Mouse (Mus musculus): Measurements from ENCODE around the gene Psmc1. TPM values are rescaled to one million over a fixed set of nuclear protein-coding genes. Genes with fewer than 3 reads are reported as not detected.

Gene Psmc1
- total RNA-seq, 2 experiments from 2014 or later = 185 to 216 TPM

DNA sequence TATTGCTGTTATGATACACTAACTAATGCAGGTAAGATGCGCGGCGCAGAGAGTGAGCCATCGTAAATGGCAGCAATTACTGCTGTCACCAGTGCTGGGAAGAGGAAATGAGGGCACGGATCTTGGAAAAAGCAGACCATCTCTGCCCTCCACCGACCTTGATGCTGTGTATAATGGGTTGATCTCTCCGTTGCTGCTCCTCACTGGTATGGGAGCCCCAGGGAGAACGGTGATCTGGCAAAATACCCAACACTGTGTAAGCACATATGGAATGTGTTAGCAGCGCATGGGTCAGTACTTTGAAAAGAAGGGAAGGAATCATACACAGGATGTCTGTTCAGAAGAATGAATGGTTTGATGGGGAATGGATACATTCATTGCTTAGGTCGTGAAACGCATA, 16.9 kb upstream of the Psmc1 start:
- no peak for DNase-seq (ENCODE audit: extremely low spot score in 1 of 2, low spot score in 2 of 2)
- TF ChIP-seq CTCF (IDR thresholded peaks at IDR 0.05) = no peak
- Histone ChIP-seq H3K4me3 (no peak overlapping the region), H3K27ac (no peak overlapping the region)
- intact Hi-C loops (cut with DNase I) = no loop called here

DNA sequence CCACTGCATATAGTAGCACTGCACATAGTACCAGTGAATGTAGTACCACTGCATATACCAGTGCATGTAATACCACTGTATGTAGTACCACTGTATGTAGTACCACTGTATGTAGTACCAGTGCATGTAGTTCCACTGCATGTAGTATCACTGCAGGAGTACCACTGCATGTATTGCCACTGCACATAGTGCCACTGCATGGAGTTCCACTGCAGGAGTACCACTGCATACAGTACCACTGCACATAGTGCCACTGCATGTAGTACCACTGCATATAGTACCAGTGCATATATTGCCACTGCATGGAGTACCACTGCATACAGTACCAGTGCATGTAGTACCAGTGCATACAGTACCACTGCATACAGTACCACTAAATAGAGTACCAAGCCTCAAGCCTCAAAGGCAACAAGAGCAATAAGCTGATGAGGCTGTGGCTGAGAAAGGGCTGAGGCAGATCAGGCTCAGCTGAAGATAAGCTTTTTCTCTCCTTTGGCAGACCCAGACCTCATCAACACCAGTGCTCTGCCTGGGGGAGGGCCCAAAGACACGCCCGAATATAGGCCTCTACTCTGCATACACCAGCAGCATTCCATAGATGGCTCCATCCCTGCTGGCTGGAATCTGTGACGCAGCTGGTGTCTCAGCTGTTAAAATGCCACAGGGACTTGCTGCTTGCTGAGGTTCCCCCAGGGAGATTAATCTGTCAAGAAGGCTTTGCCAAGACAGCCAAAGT, 9.8 kb upstream of the Psmc1 start:
- TF ChIP-seq CTCF (IDR thresholded peaks at IDR 0.05) = no peak; the same call in 1 of the 2 replicates
- intact Hi-C loops (cut with DNase I) = no loop called here
- no peak for DNase-seq (ENCODE audit: extremely low spot score in 1 of 2, low spot score in 2 of 2)
- Histone ChIP-seq H3K27ac (no peak overlapping the region), H3K4me3 (no peak overlapping the region)

DNA sequence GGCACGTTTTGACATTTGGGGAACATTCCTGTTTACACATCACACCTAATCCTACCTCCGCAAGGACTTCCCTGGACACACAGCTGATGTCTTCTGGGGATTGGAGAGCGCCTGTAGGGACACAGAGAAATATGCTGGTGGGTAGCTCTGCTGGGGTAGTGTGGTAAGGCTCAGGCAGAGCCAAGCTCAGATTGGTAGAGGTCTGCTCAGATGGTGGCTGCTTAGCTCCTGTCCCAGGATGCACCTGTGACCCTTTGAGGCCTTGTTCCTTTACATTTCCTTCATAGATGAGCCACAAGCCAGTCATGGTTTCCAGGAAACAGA, 9.3 kb upstream of the Psmc1 start:
- DNase-seq (ENCODE audit: extremely low spot score in 1 of 2, low spot score in 2 of 2) = no peak
- no peak for TF ChIP-seq CTCF (IDR thresholded peaks at IDR 0.05)
- intact Hi-C loops (cut with DNase I) = no loop called here

DNA sequence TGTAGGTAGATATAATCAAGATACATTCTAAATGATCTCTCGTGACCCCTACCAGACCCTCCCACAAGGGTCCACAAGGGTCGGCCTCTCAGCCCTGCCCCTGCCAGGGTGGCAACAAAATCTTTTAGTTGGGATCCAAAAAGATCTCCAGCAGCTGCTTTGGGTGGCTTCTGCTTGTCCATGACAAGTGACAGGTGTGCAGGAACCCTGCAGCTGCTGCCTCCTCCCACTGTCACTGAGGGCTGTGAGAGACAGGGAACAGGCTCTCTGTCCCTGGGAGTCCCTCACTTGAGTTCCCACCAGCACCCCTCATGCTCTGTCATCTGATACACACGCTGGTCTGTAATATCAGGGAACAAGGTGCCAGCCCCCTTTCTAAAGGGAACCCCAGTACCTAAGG, 8.3 kb upstream of the Psmc1 start:
- intact Hi-C loops (cut with DNase I) = no loop called here
- no peak for DNase-seq (ENCODE audit: extremely low spot score in 1 of 2, low spot score in 2 of 2)
- Histone ChIP-seq H3K4me3 (no peak overlapping the region), H3K27ac (no peak overlapping the region)
- TF ChIP-seq CTCF (IDR thresholded peaks at IDR 0.05) = no peak

More for the DNA sequence above, 9.3 kb upstream of the Psmc1 start:
- H3K4me3 ChIP-seq = no peak overlapping the region
- no peak overlapping the region for H3K27ac ChIP-seq

GRCm38 (mm10) chr12:100104530-100104929, 5.4 kb upstream of the Psmc1 start:
- intact Hi-C loops (cut with DNase I) = loop anchor here (2.0 kb wide), 1 partner anchor 140 kb away; the partner anchor contains the start of gene Kcnk13
- H3K27ac ChIP-seq = no peak overlapping the region
- no peak for DNase-seq (ENCODE audit: extremely low spot score in 1 of 2, low spot score in 2 of 2)
- no peak for TF ChIP-seq CTCF (IDR thresholded peaks at IDR 0.05)
- no peak overlapping the region for H3K4me3 ChIP-seq

- peak; percentile 65 for TF ChIP-seq CTCF (IDR thresholded peaks at IDR 0.05)
- DNase-seq (ENCODE audit: extremely low spot score in 1 of 2, low spot score in 2 of 2) = peak; percentile 77 to 83
- intact Hi-C loops (cut with DNase I) = loop anchor here (1.0 to 5.0 kb wide), 3 partner anchors 153 to 1024 kb away; no protein-coding TSS in a partner anchor
- H3K27ac ChIP-seq = no peak overlapping the region
- H3K4me3 ChIP-seq = no peak overlapping the region
These were observed 3.6 kb upstream of the Psmc1 start for GRCm38 (mm10) chr12:100106275-100106895.

- no peak overlapping the region for H3K27ac ChIP-seq
- no peak for DNase-seq (ENCODE audit: extremely low spot score in 1 of 2, low spot score in 2 of 2)
- no peak for TF ChIP-seq CTCF (IDR thresholded peaks at IDR 0.05)
- intact Hi-C loops (cut with DNase I) = loop anchor here (5.0 kb wide), 1 partner anchor 1025 kb away; no protein-coding TSS in a partner anchor
- no peak overlapping the region for H3K4me3 ChIP-seq
These were observed 2.5 kb upstream of the Psmc1 start for GRCm38 (mm10) chr12:100107436-100107835.

GRCm38 (mm10) chr12:100115982-100116381, 6.0 kb downstream of the Psmc1 start:
- DNase-seq (ENCODE audit: extremely low spot score in 1 of 2, low spot score in 2 of 2) = no peak
- H3K4me3 ChIP-seq = no peak overlapping the region
- TF ChIP-seq CTCF (IDR thresholded peaks at IDR 0.05) = no peak
- intact Hi-C loops (cut with DNase I) = no loop called here
- no peak overlapping the region for H3K27ac ChIP-seq

- intact Hi-C loops (cut with DNase I) = loop anchor here (1.0 kb wide), 1 partner anchor 29 kb away; no protein-coding TSS in a partner anchor
- Histone ChIP-seq H3K4me3 (no peak overlapping the region), H3K27ac (peak overlapping the region; percentile 83)
- no peak for DNase-seq (ENCODE audit: extremely low spot score in 1 of 2, low spot score in 2 of 2)
- no peak for TF ChIP-seq CTCF (IDR thresholded peaks at IDR 0.05)
These were observed 13.0 kb downstream of the Psmc1 start for GRCm38 (mm10) chr12:100122921-100123381.

DNA sequence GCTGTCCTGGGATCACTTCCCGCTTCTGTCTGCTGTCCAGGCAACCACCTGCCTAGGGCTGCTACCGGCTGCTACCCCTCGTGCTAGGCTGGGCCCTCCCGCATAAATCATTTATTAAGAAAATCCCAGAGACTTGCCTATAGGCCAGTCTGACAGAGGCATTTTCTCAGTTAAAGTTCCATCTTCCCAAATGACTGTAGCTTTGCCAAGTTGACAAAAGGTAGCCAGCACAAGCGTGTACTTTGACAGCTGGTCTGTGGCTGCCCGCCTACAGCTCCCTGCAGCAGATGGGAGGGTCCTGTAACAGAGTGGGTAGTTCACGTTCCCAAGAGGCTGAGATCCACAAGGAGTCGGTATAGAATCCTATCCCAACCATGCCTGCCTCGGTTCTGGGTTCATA, 13.5 kb downstream of the Psmc1 start:
- Histone ChIP-seq H3K27ac (peak overlapping the region; percentile 83), H3K4me3 (no peak overlapping the region)
- intact Hi-C loops (cut with DNase I) = loop anchor here (1.0 kb wide), 1 partner anchor 29 kb away; no protein-coding TSS in a partner anchor
- no peak for TF ChIP-seq CTCF (IDR thresholded peaks at IDR 0.05)
- DNase-seq (ENCODE audit: extremely low spot score in 1 of 2, low spot score in 2 of 2) = peak; percentile 60 to 73

DNA sequence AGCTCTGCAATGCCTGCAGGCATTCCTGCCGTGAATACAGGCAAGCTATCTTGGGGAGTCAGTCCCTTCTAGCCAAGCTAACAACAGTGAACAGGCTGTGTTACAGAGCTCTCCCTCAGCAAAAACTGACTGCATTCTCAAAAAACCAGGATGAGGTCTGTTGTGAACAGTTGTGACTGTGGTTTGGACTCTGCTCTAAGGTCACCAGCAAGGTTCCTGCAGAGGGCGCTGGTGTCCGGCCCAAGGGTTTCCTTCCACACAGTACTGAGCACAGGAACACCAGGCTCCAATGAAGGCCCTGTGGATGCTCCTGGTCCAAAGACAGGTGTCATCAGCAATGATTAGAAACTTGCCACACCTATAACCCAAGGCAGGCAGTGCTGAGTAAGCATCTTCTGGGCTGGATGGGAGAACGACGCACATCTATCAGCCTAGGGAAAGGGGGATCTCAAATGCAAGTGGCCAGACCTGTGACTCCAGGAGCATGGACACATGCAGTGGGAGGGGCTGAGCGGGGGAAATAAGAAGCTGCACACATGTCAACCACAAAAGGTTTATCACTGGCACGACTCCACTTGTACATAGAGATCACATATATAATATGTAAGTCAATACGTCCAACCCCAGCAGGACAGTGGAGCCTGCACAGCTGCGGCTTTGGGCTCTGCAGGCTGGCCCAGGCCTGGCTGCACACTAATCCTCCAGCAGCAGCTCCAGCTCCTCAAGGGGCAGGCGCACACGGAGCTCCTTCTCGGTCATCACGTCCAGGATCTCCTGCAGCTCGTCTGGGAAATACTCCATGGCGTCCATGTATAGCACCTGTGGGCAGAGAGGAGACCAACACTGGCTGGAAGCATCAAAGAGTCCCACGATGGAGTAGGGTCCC, 15.2 kb downstream of the Psmc1 start:
- no peak; the same call in 1 of the 2 replicates for TF ChIP-seq CTCF (IDR thresholded peaks at IDR 0.05)
- Histone ChIP-seq H3K4me3 (no peak overlapping the region), H3K27ac (peak overlapping the region; percentile 83)
- intact Hi-C loops (cut with DNase I) = no loop called here
- no peak for DNase-seq (ENCODE audit: extremely low spot score in 1 of 2, low spot score in 2 of 2)

Data from left cerebral cortex, adult 2 months (tissue).